Mouse (Mus musculus): ENCODE results near the gene Timm23.
"Not testable (repeated sequence)": the region's sequence is repeated elsewhere in the genome, so short reads cannot be mapped to it uniquely, and the experiment has no call there.

Timm23 gene

DNA sequence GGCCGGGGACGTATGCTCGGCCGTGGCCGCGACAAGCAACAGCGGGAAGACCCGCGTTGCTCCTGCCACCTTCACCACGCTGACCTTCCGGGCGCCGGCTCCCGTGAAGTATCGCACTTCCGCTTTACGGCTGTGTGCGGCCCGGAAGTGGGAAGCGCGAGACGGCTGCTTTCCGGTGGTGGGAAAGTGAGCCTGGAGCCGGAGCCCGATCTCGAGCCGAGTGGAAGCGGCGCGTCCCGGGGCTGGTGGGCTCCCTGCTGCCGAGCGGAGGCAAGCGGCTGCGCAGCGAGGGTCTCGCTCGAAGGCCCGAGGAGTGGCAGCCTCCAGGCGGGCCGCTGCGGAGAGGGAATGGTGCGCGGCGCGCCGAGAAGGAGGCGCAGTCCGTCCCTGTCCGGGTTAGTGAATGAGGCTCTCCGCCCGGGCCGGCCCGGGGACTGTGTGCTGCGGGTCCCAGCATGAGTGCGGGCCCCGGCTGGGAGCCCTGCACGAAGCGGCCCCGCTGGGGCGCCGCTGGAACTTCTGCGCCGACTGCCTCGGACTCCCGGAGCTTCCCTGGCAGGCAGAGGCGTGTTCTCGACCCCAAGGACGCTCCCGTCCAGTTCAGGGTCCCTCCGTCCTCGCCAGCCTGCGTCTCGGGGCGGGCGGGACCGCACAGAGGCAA, at the start of gene Timm23, which contains the start of gene Parg:
TSS of gene Timm23 (minus strand) at position 108 of the 661 bp plus-strand sequence.
TSS of gene Parg (plus strand) at position 159 of the 661 bp plus-strand sequence.
- DNase-seq (ENCODE audit: low read depth), result peak; percentile 91

- DNase-seq (ENCODE audit: low read depth), result no peak
These were observed 47.9 kb upstream of the Timm23 start for GRCm38 (mm10) chr14:32249616-32250015.

- DNase-seq (ENCODE audit: low read depth), result no peak
These were observed 44.3 kb upstream of the Timm23 start for GRCm38 (mm10) chr14:32246019-32246418.

DNA sequence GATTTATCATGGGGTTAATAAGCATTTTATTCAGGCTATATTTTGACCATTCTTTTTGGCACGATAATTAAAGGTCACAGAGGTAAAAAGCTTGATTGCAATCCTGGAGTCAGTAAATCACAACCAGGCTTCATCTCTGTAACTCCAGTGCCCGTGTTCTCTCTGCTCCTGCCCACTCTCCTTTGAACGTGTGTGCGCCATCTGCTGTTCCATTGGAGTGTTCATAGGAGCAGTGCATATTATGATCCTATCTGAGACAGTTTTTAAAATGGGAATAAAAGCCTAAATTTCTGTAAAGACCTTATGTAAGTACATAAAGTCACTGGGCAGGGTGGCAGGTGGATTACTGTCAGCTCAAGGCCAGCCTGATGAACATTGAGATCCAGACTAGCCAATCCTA, 40.7 kb upstream of the Timm23 start:
- no peak for DNase-seq (ENCODE audit: low read depth)

DNA sequence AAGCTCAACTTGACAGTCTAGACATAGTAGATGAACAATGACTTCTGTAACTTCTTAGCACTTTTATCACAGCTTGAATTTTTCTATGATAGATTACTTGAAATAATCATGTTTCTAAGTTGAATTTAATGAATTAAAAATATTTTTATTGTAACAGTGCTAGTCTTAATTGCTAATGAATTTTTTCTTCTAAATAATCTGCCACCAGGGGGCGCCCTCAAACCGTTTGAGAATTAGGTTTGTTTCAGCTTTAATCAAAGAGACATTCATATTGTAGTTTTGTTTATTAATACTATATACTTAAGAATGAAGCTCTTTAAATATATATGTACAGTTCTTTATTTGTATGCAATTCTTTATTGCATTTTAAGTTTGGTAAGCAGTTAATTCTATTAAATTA, 27.3 kb upstream of the Timm23 start:
- peak; percentile 80 for DNase-seq (ENCODE audit: low read depth)

DNA sequence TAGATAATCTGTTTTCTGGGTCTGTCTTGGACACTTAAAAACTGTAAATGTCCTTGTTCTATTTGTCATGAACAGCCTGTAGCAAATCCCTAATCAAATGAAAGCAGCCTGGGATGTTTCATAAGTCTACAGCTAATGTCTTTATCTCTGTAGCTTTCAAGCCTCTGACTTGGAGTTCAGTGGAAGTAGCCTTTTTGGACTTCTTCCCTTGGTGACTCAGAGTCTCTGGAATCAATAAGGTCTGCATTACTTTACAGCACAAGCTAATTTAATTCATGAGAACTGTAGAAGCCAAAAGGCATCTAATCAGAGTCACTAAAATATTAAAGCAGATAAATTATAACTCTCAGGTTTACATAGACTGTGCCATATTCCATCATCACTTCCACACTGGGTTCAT, 24.9 kb upstream of the Timm23 start:
- DNase-seq (ENCODE audit: low read depth), result no peak

GRCm38 (mm10) chr14:32201354-32201753, 344 bp downstream of the Timm23 start:
- peak; percentile 69 for DNase-seq (ENCODE audit: low read depth)

- not testable (repeated sequence) for DNase-seq (ENCODE audit: low read depth)
These were observed 8.1 kb downstream of the Timm23 start for GRCm38 (mm10) chr14:32193557-32193956.

DNA sequence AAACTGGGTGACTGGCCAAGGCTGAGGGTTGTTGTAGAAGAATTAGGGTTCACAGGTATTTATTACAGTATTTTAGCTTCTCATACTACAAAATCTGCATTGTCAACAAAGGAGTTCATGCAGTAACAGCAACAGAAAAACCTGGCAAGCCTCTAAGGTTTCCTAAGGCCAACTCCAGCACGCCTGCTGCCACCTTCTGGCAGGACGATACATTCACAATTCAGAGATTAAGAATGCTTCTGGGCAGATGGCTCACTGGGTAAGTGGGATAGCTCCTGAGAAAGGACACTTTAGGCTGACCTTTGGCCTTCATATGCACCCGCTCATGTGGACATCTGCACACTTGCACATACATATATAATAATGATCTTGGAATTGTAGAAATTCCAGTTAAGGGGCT, 9.3 kb downstream of the Timm23 start:
- DNase-seq (ENCODE audit: low read depth), result peak; percentile 64

DNA sequence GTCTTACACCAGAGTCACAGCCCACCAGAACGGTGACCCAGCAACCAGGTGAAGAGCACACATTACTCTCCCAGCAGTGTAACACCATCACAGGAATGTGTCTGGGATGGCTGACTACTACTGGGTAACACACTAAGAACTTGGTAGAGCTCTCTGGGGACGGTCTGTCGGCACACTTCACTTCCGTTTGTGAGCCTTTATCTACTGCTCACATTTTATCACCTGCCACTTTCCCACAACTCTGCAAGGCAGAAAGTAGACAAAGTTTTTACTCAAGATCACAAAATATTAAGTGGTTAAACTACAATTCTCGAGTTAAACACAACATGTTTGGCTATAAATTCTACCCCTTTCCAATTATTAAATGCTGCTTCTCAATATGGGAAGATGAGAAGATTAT, 9.8 kb downstream of the Timm23 start:
- no peak for DNase-seq (ENCODE audit: low read depth)

DNA sequence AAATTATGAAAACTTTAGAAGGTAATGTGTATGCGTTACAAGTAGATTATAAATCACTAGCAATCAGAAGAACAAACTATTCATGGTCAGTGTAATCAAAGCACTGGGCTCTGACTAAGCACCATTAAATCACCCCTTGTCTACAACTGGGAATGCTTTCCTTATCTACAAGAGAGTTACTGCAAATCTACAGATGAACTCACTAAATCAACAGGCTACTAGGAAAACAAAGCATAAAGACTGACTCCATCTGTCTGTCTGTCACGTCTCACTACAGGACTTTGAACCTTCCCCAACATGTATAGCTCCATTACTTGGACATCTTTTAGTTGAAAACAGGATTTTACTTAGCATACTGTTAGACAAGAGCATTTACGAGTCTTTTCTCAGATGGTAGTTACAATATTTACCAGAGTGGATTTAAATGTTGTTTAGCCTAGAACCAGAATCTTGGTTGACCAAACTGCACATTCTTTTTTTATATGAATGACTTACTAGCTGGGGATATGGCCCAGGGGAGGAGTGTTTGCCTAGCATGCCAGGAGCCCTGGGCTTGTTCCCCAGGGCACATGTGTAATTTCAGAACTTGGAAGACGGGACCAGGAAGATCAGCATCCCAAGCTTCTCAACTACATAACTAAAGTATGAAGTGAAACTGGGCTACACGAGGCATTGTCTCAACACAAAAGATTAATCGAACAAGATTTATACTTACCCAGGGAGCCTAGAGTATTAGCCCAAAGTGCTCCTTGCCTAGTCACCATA, 10.9 kb downstream of the Timm23 start:
- no peak for DNase-seq (ENCODE audit: low read depth)

- DNase-seq (ENCODE audit: low read depth), result no peak
These were observed 17.9 kb downstream of the Timm23 start for GRCm38 (mm10) chr14:32183846-32184245.

GRCm38 (mm10) chr14:32180861-32181260, 20.8 kb downstream of the Timm23 start:
- DNase-seq (ENCODE audit: low read depth), result no peak

DNA sequence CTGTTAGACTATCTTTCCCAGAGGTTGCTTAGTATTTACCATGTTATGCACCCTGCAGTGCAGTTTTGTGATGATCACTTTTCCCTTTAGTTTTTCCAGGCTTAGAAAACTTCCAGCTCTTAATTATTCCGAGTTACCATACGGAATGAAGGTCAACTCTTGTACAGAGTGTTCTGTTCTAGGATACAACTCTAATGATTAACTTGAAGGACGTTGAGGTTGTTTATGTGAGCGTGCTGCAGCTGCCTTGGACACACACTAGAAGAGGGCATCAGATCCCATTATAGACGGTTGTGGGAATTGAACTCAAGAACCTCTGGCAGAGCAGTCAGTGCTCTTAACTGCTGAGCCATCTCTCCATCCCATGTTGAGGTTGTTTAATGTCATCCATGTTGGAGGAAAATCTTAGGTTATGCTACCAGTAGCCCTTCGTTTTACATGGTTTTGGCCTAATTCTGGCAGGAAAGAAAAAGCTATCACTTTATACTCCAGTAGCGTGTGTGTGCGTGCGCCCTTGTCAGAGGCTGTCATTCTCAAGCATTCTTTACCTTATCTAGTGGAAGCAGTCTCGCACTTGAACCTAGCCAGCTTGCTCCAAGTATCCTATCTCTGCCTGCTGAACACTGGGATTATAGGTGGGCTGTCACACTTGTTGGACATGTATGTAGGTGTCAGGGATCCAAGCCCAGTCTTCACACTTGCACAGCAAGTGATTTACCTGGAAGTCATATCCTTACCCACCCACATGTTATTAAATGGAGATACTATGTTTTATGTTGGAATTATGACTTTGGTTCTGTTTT, 22.1 kb downstream of the Timm23 start:
- no peak for DNase-seq (ENCODE audit: low read depth)

GRCm38 (mm10) chr14:32176590-32176989, 25.1 kb downstream of the Timm23 start:
- not testable (repeated sequence) for DNase-seq (ENCODE audit: low read depth)

GRCm38 (mm10) chr14:32175310-32175709, 26.4 kb downstream of the Timm23 start:
- no peak for DNase-seq (ENCODE audit: low read depth)

- DNase-seq (ENCODE audit: low read depth), result no peak
These were observed 31.6 kb downstream of the Timm23 start for GRCm38 (mm10) chr14:32170137-32170536.

- DNase-seq (ENCODE audit: low read depth), result no peak
These were observed 33.0 kb downstream of the Timm23 start for GRCm38 (mm10) chr14:32168653-32169231.

DNA sequence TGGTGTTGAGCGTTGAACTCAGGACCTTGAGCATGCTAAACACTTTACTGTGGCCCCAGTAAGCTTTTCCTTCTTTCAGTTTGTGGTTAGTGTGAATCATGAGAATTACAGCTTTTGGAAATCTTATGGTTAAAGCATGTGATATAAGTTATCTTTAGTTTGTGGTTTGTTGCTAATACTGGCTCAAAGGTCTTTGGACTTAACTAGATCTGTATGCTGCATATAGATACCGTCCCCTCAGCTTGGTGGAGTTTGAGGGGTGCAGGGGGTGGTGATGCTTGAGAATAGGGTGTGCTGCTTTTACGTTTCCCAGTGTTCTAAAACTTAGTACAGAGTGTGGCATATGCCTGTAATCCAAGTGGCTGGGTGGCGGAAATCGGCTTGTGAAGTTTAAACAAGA, 34.4 kb downstream of the Timm23 start:
- DNase-seq (ENCODE audit: low read depth), result no peak

- no peak for DNase-seq (ENCODE audit: low read depth)
These were observed 34.9 kb downstream of the Timm23 start for GRCm38 (mm10) chr14:32166840-32167239.

- DNase-seq (ENCODE audit: low read depth), result no peak
These were observed 35.6 kb downstream of the Timm23 start for GRCm38 (mm10) chr14:32166062-32166441.
